Mouse (Mus musculus): Measurements from ENCODE around the gene Bhlhe41.

- no peak for TF ChIP-seq CTCF (IDR thresholded peaks at IDR 0.05; ENCODE audit: insufficient read depth, low read depth, low read length)
- no peak for TF ChIP-seq POLR2A (IDR thresholded peaks at IDR 0.05; ENCODE audit: insufficient read depth, low read depth, low read length)
These were observed 28.1 kb upstream of the Bhlhe41 start for GRCm38 (mm10) chr6:145893366-145894021.
